Mouse (Mus musculus): ENCODE measurements around the gene Pars2. TPM values are rescaled to one million over a fixed set of nuclear protein-coding genes. Genes with fewer than 3 reads are reported as not detected.

The Pars2 gene
- polyA plus RNA-seq (2021; fragmentation: Nextera tagmentation), result 8.1 and 11.0 TPM in 2 replicates
- long read RNA-seq, experiment 1, transcript Pars2-203 (2 exons, 502 nt), result minor isoform, 21 of 73 reads
- long read RNA-seq, experiment 1, transcript Pars2-201 (2 exons, 2,191 nt), result major isoform, 26 of 73 reads
- long read RNA-seq, experiment 1, partial matches to known transcripts, result 0 of 73 reads
- long read RNA-seq, experiment 1, other reads (novel, unspliced or antisense), result 25 of 73 reads
- long read RNA-seq, experiment 2, partial matches to known transcripts, result 0 of 8 reads
- long read RNA-seq, experiment 2, other reads (novel, unspliced or antisense), result 3 of 8 reads

GRCm38 (mm10) chr4:106650833-106651527 is at the start of gene Pars2:
Gene Pars2, plus strand, starts transcription at chr4:106651069.

DNA sequence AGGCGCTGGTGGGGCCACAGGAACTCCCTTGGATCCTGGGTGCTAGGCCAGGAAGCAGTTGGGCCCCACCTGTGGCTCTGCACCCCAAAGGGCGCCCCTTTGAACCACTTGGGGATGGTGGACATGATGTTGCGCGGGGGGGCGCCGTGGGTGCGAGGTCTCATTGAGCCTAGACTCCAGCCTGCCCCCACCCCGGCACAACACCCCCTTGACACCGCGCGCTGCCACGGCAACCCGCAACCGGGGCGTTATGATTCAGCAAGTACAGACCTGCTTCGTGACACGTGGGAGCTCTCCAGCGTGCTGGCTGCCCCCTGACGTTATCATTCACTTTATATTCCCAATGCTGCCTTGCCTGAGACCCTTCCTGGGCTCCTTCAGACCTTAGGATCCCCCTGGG is 33.8 kb upstream of the Pars2 start, which contains the start of gene Lexm:
Gene Lexm, minus strand, starts transcription at position 186 of the 400 bp plus-strand sequence.

GRCm38 (mm10) chr4:106622030-106622493 is 28.8 kb upstream of the Pars2 start, which contains the start of gene Ttc22:
Gene Ttc22, plus strand, starts transcription at chr4:106622432.

DNA sequence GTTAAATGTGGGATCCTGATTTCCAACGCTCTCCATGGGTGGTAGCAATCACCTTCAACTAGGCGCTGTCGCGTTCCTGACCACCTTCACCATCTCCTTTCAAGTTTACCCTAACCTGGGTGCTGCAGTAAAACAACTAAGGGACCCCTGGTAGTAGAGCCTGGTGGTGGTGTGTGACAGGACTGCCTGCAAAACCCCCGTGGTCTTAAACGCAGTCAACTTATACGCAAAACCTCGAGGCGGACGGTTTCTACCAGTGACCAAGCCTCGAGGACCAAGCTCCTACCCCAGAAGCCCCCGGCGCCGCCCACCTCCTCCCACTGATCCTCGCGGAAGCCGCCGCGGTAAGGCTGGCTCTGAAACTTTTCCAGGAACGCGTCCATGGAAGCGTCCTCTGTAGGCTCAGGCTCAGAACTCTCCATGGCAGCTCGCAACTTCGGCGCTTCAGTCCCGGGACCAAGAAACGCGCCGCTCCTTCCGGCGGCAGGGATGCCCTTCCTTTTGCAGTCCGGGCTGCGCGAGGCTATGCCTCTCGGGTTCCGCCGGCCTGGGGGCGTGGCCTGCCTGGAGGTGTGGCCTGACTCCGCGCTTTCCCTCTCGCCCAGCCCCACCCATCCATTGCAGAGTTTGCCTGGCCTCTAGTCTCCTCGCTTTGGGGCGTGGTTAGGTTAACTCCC is 27.7 kb downstream of the Pars2 start, which contains the start of gene Ttc4:
Gene Ttc4, minus strand, starts transcription at position 503 of the 677 bp plus-strand sequence.

Other genes starting within 250 kb of the Pars2 start
- 1.9 and 4.0 TPM in 2 replicates for gene Pcsk9, start 186.7 kb upstream of the Pars2 start, polyA plus RNA-seq (2021; fragmentation: Nextera tagmentation)
- gene Bsnd, start 158.8 kb upstream of the Pars2 start, polyA plus RNA-seq (2021; fragmentation: Nextera tagmentation), result not detected in 2 replicates
- gene Dhcr24, start 90.0 kb upstream of the Pars2 start, polyA plus RNA-seq (2021; fragmentation: Nextera tagmentation), result 17.9 and 23.7 TPM in 2 replicates
- not detected in 2 replicates for gene Lexm, start 33.8 kb upstream of the Pars2 start, polyA plus RNA-seq (2021; fragmentation: Nextera tagmentation)
- gene Ttc22, start 28.6 kb upstream of the Pars2 start, polyA plus RNA-seq (2021; fragmentation: Nextera tagmentation), result 0.36 and 0.49 TPM in 2 replicates
- 32.5 and 43.4 TPM in 2 replicates for gene Ttc4, start 27.9 kb downstream of the Pars2 start, polyA plus RNA-seq (2021; fragmentation: Nextera tagmentation)
- 0.23 and 0.65 TPM in 2 replicates for gene Mroh7, start 79.9 kb downstream of the Pars2 start, polyA plus RNA-seq (2021; fragmentation: Nextera tagmentation)
- gene Fam151a, start 82.8 kb downstream of the Pars2 start, polyA plus RNA-seq (2021; fragmentation: Nextera tagmentation), result not detected in 2 replicates
- 7.5 and 12.0 TPM in 2 replicates for gene Acot11, start 153.9 kb downstream of the Pars2 start, polyA plus RNA-seq (2021; fragmentation: Nextera tagmentation)

All from left cerebral cortex, adult 6 months (tissue).